Mouse (Mus musculus): ENCODE results near the gene Vrk1.

- TF ChIP-seq EP300 (IDR thresholded peaks at IDR 0.05; ENCODE audit: low read length) = no peak
- TF ChIP-seq USF2 (conservative IDR thresholded peaks at IDR 0.05; ENCODE audit: low read depth, low read length) = no peak
- no peak for TF ChIP-seq CTCF (conservative IDR thresholded peaks at IDR 0.05 in 1 of 2, IDR thresholded peaks at IDR 0.05 in 1 of 2; ENCODE audit: low read depth in 2 of 2, low read length in 2 of 2)
- no peak for TF ChIP-seq POLR2AphosphoS2 (IDR thresholded peaks at IDR 0.05; ENCODE audit: low read depth, low read length)
- TF ChIP-seq POLR2A (IDR thresholded peaks at IDR 0.05; ENCODE audit: low read depth, low read length) = no peak
Measured at GRCm38 (mm10) chr12:106040259-106040658, 30.2 kb downstream of the Vrk1 start.

Data from CH12.LX (cell line).